Mouse (Mus musculus) forebrain, embryonic 11.5 days (tissue): Measurements from ENCODE around the gene Cmtm8. TPM values are rescaled to one million over a fixed set of nuclear protein-coding genes. Genes with fewer than 3 reads are reported as not detected.

ENCODE experiments used
- ATAC-seq: fragments of 200-750 bp; cut with Nextera tagmentation; replicated peaks from 2 replicates; pipeline ENCODE4 v1.8.0; 2017; ENCODE audit warnings: moderate TSS enrichment; ENCODE audit not compliant: low FRiP score
- DNase-seq: peaks from one replicate; pipeline ENCODE4 v3.0.0-alpha.2; 2017; ENCODE audit warnings: low spot score
- H3K27ac ChIP-seq: fragments of 300-500 bp; sonication (generic); 2 replicates; pipeline ENCODE4 v1.5.1; 2014; ENCODE audit warnings: low read depth, low read length
- H3K27me3 ChIP-seq: fragments of 300-500 bp; sonication (generic); 2 replicates; pipeline ENCODE4 v1.6.1; 2014; ENCODE audit warnings: mild to moderate bottlenecking, low read length, mixed read lengths; ENCODE audit not compliant: control insufficient read depth, insufficient read depth
- H3K36me3 ChIP-seq: fragments of 300-500 bp; sonication (generic); 2 replicates; pipeline ENCODE4 v1.6.1; 2014; ENCODE audit warnings: mild to moderate bottlenecking, low read length, moderate library complexity, mixed read lengths; ENCODE audit not compliant: control insufficient read depth, insufficient read depth
- H3K4me1 ChIP-seq: fragments of 300-500 bp; sonication (generic); replicated peaks from 2 replicates; pipeline ENCODE4 v1.6.1; 2014; ENCODE audit warnings: low read length, mixed read lengths; ENCODE audit not compliant: control insufficient read depth, insufficient read depth
- H3K4me2 ChIP-seq: fragments of 300-500 bp; sonication (generic); 2 replicates; pipeline ENCODE4 v1.6.1; 2014; ENCODE audit warnings: low read depth, mild to moderate bottlenecking, low read length, moderate library complexity, mixed read lengths; ENCODE audit not compliant: severe bottlenecking
- H3K4me3 ChIP-seq: fragments of 300-500 bp; sonication (generic); 2 replicates; pipeline ENCODE4 v1.5.1; 2014; ENCODE audit warnings: low read depth, low read length
- H3K9ac ChIP-seq: fragments of 300-500 bp; sonication (generic); 2 replicates; pipeline ENCODE4 v1.6.1; 2014; ENCODE audit warnings: low read length
- H3K9me3 ChIP-seq: fragments of 300-500 bp; sonication (generic); 2 replicates; pipeline ENCODE4 v1.6.1; 2016; ENCODE audit warnings: low read length, mixed read lengths; ENCODE audit not compliant: control insufficient read depth
- WGBS: fragments of 180-500 bp; shearing (Covaris S2); extraction: QIAGEN DNeasy Blood & Tissue Kit; methylation state at CpG from one replicate; pipeline ENCODE4 v1.1.7; 2014; 5-methylcytosine and 5-hydroxymethylcytosine counted together
- polyA plus RNA-seq: library from polyadenylated mRNA; unstranded; fragments of >200 nt; fragmentation: Nextera tagmentation; extraction: Ambion mirVana; gene quantifications from 2 replicates; pipeline ENCODE4 v1.2.1, GENCODE M21; 2014

Cmtm8 gene
- polyA plus RNA-seq, result 19.1 and 21.2 TPM in 2 replicates

DNA sequence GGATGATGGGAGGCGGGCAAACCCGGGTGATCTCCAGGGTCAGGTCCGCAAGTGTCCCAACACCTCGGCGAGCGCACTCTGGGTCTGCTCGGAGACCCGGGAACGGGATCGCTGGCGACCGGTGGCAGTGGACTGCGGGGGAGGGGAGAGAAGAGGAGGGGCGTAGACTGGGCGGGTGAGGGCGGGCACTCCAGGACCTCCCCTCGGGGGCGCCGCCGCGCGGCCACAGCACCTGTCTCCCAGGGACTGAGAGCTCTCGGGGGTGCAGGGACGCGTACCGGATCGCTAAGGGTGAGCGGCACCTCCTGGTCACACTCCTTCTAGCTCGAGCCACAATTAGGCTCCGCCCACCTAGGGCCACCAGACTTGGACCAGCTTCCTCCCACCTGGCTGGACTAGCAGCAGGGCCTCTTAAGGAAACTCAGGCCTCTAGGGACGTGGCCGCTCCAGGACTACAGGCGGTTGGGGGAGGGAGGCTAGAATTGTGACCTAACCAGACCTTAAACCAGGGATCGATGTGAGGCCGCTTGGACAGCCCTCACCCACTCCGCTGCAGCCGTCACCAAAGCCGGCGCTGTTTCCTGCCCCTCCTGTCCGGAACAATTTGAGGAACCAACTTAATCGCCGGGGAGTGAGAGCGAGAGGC, at the start of gene Cmtm8:
Cmtm8 (minus strand) TSS at position 140 of the 646 bp plus-strand sequence.
- DNase-seq, result peak; percentile 84
- Histone ChIP-seq H3K27me3 (no peaks in the 10 kb centered on the region; the same call in 1 of the 2 replicates), H3K4me1 (peaks cover 6% of the 10 kb centered on the region; the same call in 1 of the 2 replicates), H3K27ac (no peak within 1 kb of the TSS), H3K36me3 (no peaks in the 10 kb centered on the region), H3K4me2 (peak within 1 kb of the TSS; percentile 98), H3K9me3 (no peaks in the 10 kb centered on the region), H3K9ac (peak within 1 kb of the TSS; percentile 74), H3K4me3 (peak within 1 kb of the TSS; percentile 69)
- under 1% methylated on average over 42 of the region's 43 CpGs for WGBS
- ATAC-seq, result peak; percentile 86

GRCm38 (mm10) chr9:114892974-114893373, 49.0 kb upstream of the Cmtm8 start:
- 87% methylated on average over 11 of the region's 11 CpGs for WGBS
- Histone ChIP-seq H3K27me3 (no peaks in the 10 kb centered on the region), H3K36me3 (no peaks in the 10 kb centered on the region)

DNA sequence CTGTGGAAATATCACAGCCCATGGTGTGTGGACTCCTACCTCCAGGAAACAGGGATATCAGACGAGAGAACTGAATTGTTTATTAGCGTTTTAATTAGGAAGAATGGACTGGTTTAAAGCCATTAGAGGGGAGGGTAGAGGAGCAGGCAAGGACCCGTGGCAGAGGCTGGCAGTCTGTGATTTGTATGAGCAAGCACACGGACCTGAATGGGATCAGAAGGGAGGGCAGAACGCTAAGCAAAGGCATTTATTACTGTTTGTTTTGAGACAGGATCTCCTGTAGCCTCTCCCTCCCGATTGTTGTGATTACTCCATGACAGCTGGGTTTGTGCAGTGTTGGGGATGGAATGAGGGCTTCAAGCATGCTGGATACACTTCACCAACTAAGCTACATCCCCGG, 46.4 kb upstream of the Cmtm8 start:
- WGBS, result 63% methylated on average over 7 of the region's 7 CpGs
- DNase-seq (no peak), ATAC-seq (no peak)
- Histone ChIP-seq H3K27me3 (no peaks in the 10 kb centered on the region), H3K9me3 (no peaks in the 10 kb centered on the region), H3K36me3 (no peaks in the 10 kb centered on the region), H3K4me1 (no peaks in the 10 kb centered on the region), H3K4me2 (no peak overlapping the region), H3K9ac (no peak overlapping the region), H3K27ac (no peak overlapping the region), H3K4me3 (no peak overlapping the region)

More at GRCm38 (mm10) chr9:114892974-114893373, 49.0 kb upstream of the Cmtm8 start:
- no peak overlapping the region for H3K4me3 ChIP-seq
- H3K9me3 ChIP-seq, result no peaks in the 10 kb centered on the region
- ATAC-seq (no peak), DNase-seq (no peak)
- H3K27ac ChIP-seq, result no peak overlapping the region
- H3K4me2 ChIP-seq, result no peak overlapping the region
- no peaks in the 10 kb centered on the region for H3K4me1 ChIP-seq
- no peak overlapping the region for H3K9ac ChIP-seq

DNA sequence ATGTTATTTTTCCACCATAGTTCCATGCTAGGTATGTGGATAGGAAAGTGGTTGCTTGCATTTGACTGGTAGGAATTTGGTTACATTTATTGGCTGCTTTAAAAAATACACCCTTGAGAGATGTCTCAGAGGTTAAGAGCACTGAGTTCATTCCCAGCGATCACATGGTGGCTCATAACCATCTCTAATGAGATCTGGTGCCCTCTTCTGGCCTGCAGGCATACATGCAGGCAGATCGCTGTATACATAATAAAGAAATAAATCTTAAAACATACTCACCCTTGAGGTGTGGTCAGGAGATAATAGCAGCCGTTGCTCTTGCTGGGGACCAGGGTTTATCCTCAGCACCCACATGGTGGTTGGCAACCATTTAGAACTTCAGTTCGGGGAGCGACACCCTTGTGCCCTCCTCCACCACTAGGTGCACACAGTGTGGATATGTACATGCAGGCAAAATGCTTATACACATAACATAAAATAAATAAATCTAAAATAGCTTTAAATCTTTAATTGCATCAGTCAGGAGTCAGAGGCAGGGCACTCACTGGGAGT, 45.0 kb upstream of the Cmtm8 start:
- Histone ChIP-seq H3K9ac (no peak overlapping the region), H3K9me3 (no peaks in the 10 kb centered on the region), H3K4me2 (no peak overlapping the region), H3K27me3 (no peaks in the 10 kb centered on the region), H3K4me1 (no peaks in the 10 kb centered on the region), H3K36me3 (no peaks in the 10 kb centered on the region), H3K27ac (no peak overlapping the region), H3K4me3 (no peak overlapping the region)
- no peak for ATAC-seq
- 88% methylated on average over 5 of the region's 5 CpGs for WGBS
- DNase-seq, result no peak

DNA sequence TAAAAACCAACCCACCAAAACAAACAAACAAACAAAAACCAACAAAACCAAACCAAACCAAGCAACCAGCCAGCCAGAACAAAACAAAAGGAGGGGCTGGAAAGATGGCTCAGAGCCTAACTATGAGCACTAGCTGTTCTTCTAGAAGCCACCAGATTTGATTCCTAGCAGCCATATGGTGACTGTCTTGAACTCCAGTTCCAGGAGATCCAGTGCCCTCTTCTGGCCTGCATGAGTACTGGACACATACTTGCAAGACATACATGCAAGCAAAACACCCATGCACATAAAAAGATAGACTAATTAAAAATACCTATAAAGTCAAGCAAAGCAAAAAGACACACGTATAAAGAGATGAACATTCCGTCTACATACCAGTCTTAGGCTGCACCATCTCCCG, 43.7 kb upstream of the Cmtm8 start:
- no peaks in the 10 kb centered on the region for H3K27me3 ChIP-seq
- H3K4me3 ChIP-seq, result no peak overlapping the region
- H3K27ac ChIP-seq, result no peak overlapping the region
- no peaks in the 10 kb centered on the region for H3K4me1 ChIP-seq
- no peak for DNase-seq
- no peak overlapping the region for H3K4me2 ChIP-seq
- H3K9me3 ChIP-seq, result no peaks in the 10 kb centered on the region
- WGBS, result 95% methylated on average over 3 of the region's 3 CpGs
- no peak for ATAC-seq
- H3K9ac ChIP-seq, result no peak overlapping the region
- H3K36me3 ChIP-seq, result no peaks in the 10 kb centered on the region

GRCm38 (mm10) chr9:114885991-114886662, 42.2 kb upstream of the Cmtm8 start:
- no peak for ATAC-seq
- DNase-seq, result no peak
- whole genome bisulfite sequencing, result 27% methylated on average over 8 of the region's 8 CpGs
- Histone ChIP-seq H3K27ac (no peak overlapping the region), H3K27me3 (no peaks in the 10 kb centered on the region), H3K9ac (no peak overlapping the region), H3K36me3 (no peaks in the 10 kb centered on the region), H3K4me2 (no peak overlapping the region), H3K4me3 (no peak overlapping the region), H3K9me3 (no peaks in the 10 kb centered on the region), H3K4me1 (no peaks in the 10 kb centered on the region)

DNA sequence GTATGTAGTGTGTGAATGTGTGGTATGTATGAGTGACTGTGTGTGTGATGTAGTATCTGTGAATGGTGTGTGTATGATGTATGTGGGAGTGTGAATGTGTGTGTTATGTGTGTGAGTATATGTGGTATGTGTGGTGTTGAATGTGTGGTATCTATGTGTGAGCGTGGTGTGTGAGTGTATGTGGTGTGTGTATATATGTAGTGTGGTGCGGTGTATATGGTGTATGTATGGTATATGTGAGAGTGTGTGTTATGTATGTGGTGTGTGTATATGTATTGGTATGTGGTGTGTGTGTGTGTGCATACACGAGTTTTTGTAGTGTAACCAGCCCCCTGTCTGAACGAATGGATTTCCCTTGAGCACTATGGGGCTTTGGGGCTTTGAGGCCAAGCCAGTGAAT, 41.6 kb upstream of the Cmtm8 start:
- no peak for ATAC-seq
- WGBS, result 82% methylated on average over 4 of the region's 4 CpGs

GRCm38 (mm10) chr9:114881977-114882376, 38.0 kb upstream of the Cmtm8 start:
- ATAC-seq (no peak), DNase-seq (no peak)
- Histone ChIP-seq H3K9ac (no peak overlapping the region), H3K4me2 (no peak overlapping the region), H3K27me3 (no peaks in the 10 kb centered on the region), H3K9me3 (no peaks in the 10 kb centered on the region), H3K27ac (no peak overlapping the region), H3K4me1 (no peaks in the 10 kb centered on the region), H3K36me3 (no peaks in the 10 kb centered on the region), H3K4me3 (no peak overlapping the region)
- WGBS, result 88% methylated on average over 2 of the region's 2 CpGs

More for the DNA sequence above, 41.6 kb upstream of the Cmtm8 start:
- H3K9me3 ChIP-seq, result no peaks in the 10 kb centered on the region
- no peak overlapping the region for H3K27ac ChIP-seq
- no peak overlapping the region for H3K4me2 ChIP-seq
- no peak for DNase-seq
- H3K9ac ChIP-seq, result no peak overlapping the region
- no peaks in the 10 kb centered on the region for H3K36me3 ChIP-seq
- H3K4me1 ChIP-seq, result no peaks in the 10 kb centered on the region
- H3K27me3 ChIP-seq, result no peaks in the 10 kb centered on the region
- no peak overlapping the region for H3K4me3 ChIP-seq
